Mouse (Mus musculus) adrenal gland, adult 10 weeks (tissue): ENCODE results near the gene Slc9a3. TPM values are rescaled to one million over a fixed set of nuclear protein-coding genes. Genes with fewer than 3 reads are reported as not detected.

ENCODE experiments used
- polyA plus RNA-seq: library from polyadenylated mRNA; stranded (reverse); fragments of 350-450 nt; fragmentation: Illumina TruSeq; extraction: RNeasy Lipid Tissue Mini Kit (QIAGEN cat#74804); gene quantifications from one replicate; pipeline ENCODE4 v1.2.3, GENCODE M21; 2014; ENCODE audit warnings: low read depth, low replicate concordance

Gene Slc9a3
- 0.12 TPM for polyA plus RNA-seq

DNA sequence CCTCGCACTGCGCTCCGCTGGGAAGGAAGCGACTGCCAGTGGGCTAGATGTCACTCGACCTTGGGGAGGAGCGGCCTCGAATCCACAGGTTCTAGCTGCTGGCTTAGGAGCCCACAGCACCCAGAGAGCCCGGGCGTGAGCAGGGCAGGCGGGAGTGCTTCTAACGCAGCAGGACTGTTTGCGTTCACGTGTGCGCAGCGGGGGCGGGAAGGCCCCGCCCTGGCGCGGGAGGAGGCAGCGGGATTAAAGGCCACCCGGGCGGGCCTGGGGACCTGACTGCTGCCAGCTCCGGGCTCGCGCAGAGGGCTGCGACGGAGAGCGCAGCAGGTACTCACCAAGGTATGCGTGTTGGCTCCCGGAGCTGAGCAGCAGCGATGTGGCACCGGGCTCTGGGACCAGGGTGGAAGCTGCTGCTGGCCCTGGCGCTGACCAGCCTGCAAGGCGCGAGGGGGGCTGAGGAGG is at the start of gene Slc9a3:
Slc9a3 (plus strand) TSS at position 317 of the 462 bp plus-strand sequence.

GRCm38 (mm10) chr13:74208317-74208985 is 87.2 kb downstream of the Slc9a3 start, which contains the start of gene Exoc3:
Exoc3 (minus strand) TSS chr13:74208732.

Other genes starting within 250 kb of the Slc9a3 start
- 3.3 TPM for gene Trip13, start 183.7 kb upstream of the Slc9a3 start, polyA plus RNA-seq
- gene Brd9, start 183.6 kb upstream of the Slc9a3 start, polyA plus RNA-seq: 39.1 TPM
- gene Zdhhc11, start 157.6 kb upstream of the Slc9a3 start, polyA plus RNA-seq: not detected
- 13.8 TPM for gene Tppp, start 112.0 kb upstream of the Slc9a3 start, polyA plus RNA-seq
- gene Cep72, start 59.2 kb upstream of the Slc9a3 start, polyA plus RNA-seq: 5.9 TPM
- gene Exoc3, start 87.3 kb downstream of the Slc9a3 start, polyA plus RNA-seq: 80.3 TPM
- 2.2 TPM for gene Ahrr, start 170.9 kb downstream of the Slc9a3 start, polyA plus RNA-seq
- 241 TPM for gene Pdcd6, start 196.1 kb downstream of the Slc9a3 start, polyA plus RNA-seq
- gene Sdha, start 228.8 kb downstream of the Slc9a3 start, polyA plus RNA-seq: 535 TPM
- gene Ccdc127, start 228.9 kb downstream of the Slc9a3 start, polyA plus RNA-seq: 35.6 TPM
- 1.8 TPM for gene Lrrc14b, start 242.5 kb downstream of the Slc9a3 start, polyA plus RNA-seq